Mouse (Mus musculus) forebrain, postnatal 0 days (tissue): ENCODE results near the gene Mrps18c. TPM values are rescaled to one million over a fixed set of nuclear protein-coding genes. Genes with fewer than 3 reads are reported as not detected.

Experiments used
- ATAC-seq: fragments of 200-750 bp; cut with Nextera tagmentation; 2 replicates; pipeline ENCODE4 v1.8.0; 2017; ENCODE audit warnings: mild to moderate bottlenecking, moderate library complexity
- DNase-seq: peaks from one replicate; pipeline ENCODE4 v3.0.0-alpha.2; 2015
- H3K27ac ChIP-seq: fragments of 300-500 bp; sonication (generic); 2 replicates; pipeline ENCODE4 v1.5.1; 2014; ENCODE audit warnings: low read depth, mild to moderate bottlenecking, antibody characterized with exemption, low read length, moderate library complexity, mixed read lengths
- H3K27me3 ChIP-seq: fragments of 300-500 bp; sonication (generic); 2 replicates; pipeline ENCODE4 v1.6.1; 2014; ENCODE audit warnings: mild to moderate bottlenecking, low read length, mixed read lengths; ENCODE audit not compliant: insufficient read depth
- H3K36me3 ChIP-seq: fragments of 300-500 bp; sonication (generic); 2 replicates; pipeline ENCODE4 v1.6.1; 2014; ENCODE audit warnings: mild to moderate bottlenecking, moderate library complexity; ENCODE audit not compliant: insufficient read depth
- H3K4me1 ChIP-seq: fragments of 300-500 bp; sonication (generic); 2 replicates; pipeline ENCODE4 v1.6.1; 2014; ENCODE audit warnings: antibody characterized with exemption; ENCODE audit not compliant: insufficient read depth
- H3K4me2 ChIP-seq: fragments of 300-500 bp; sonication (generic); 2 replicates; pipeline ENCODE4 v1.6.1; 2014; ENCODE audit warnings: low read depth, mild to moderate bottlenecking, moderate library complexity
- H3K4me3 ChIP-seq: fragments of 300-500 bp; sonication (generic); 2 replicates; pipeline ENCODE4 v1.5.1; 2014; ENCODE audit warnings: low read depth, low read length, mixed read lengths
- H3K9ac ChIP-seq: fragments of 300-500 bp; sonication (generic); 2 replicates; pipeline ENCODE4 v1.6.1; 2014; ENCODE audit warnings: mild to moderate bottlenecking
- H3K9me3 ChIP-seq: fragments of 300-500 bp; sonication (generic); 2 replicates; pipeline ENCODE4 v1.6.1; 2016; ENCODE audit warnings: low read length
- CTCF ChIP-seq: sonication (generic); IDR thresholded peaks from 2 replicates; pipeline ENCODE4 v1.5.1; 2016; ENCODE audit warnings: antibody characterized with exemption, control low read depth, low read depth
- WGBS: fragments of 180-500 bp; shearing (Covaris S2); extraction: QIAGEN DNeasy Blood & Tissue Kit; methylation state at CpG from one replicate; pipeline ENCODE4 v1.1.7; 2014; 5-methylcytosine and 5-hydroxymethylcytosine counted together
- polyA plus RNA-seq: library from polyadenylated mRNA; unstranded; fragments of >200 nt; fragmentation: Nextera tagmentation; extraction: Ambion mirVana; gene quantifications from 2 replicates; pipeline ENCODE4 v1.2.1, GENCODE M21; 2015
- total RNA-seq: library from RNA; depleted of rRNA; stranded (reverse); fragments of >200 nt; gene quantifications from 2 replicates; pipeline ENCODE4 v1.2.3, GENCODE M21; 2014

The Mrps18c gene
- total and polyA plus RNA-seq, 2 experiments from 2014 or later: 56.1 to 188 TPM

- Histone ChIP-seq H3K27me3 (no peaks in the 10 kb centered on the region), H3K4me2 (no peak overlapping the region), H3K9ac (no peak overlapping the region), H3K4me1 (no peaks in the 10 kb centered on the region), H3K36me3 (peaks cover 84% of the 10 kb centered on the region), H3K27ac (no peak overlapping the region), H3K4me3 (no peak overlapping the region), H3K9me3 (no peaks in the 10 kb centered on the region)
- DNase-seq (no peak), ATAC-seq (no peak)
- TF ChIP-seq CTCF: no peak
- WGBS: 92% methylated on average over 7 of the region's 7 CpGs
Observed at GRCm38 (mm10) chr5:100766026-100766425, 32.4 kb upstream of the Mrps18c start.

DNA sequence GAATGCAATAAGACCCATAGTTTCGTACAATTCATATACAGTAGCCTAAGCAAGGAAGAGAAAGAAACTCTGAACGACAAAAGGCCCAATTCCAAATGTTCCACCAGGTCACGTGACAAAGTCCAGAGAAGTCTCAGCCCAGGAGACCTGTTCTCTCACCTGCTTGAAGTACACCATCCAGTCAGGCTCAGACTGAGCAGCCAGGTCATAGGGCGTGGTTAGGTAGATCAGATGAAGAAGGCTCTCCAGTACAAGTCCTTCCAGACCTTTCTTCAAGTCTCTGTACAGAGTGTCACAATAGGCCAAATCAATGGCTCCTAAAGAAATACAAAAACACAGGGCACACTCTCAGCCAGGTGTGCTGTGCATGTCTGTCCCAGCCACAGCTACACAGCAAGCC is 26.9 kb upstream of the Mrps18c start:
- 93% methylated on average over 4 of the region's 4 CpGs for WGBS
- DNase-seq (no peak), ATAC-seq (no peak)
- H3K4me3 ChIP-seq: no peak overlapping the region
- H3K27ac ChIP-seq: no peak overlapping the region
- H3K4me1 ChIP-seq: no peaks in the 10 kb centered on the region
- no peak for TF ChIP-seq CTCF
- no peak overlapping the region for H3K9ac ChIP-seq
- H3K4me2 ChIP-seq: no peak overlapping the region
- H3K9me3 ChIP-seq: no peaks in the 10 kb centered on the region
- peaks cover 77% of the 10 kb centered on the region for H3K36me3 ChIP-seq
- H3K27me3 ChIP-seq: no peaks in the 10 kb centered on the region

- H3K27me3 ChIP-seq: no peaks in the 10 kb centered on the region
- peaks cover 64% of the 10 kb centered on the region for H3K36me3 ChIP-seq
- H3K4me3 ChIP-seq: no peak overlapping the region
- TF ChIP-seq CTCF: no peak
- no peak for ATAC-seq
- H3K9me3 ChIP-seq: no peaks in the 10 kb centered on the region
- H3K4me1 ChIP-seq: no peaks in the 10 kb centered on the region
- H3K27ac ChIP-seq: no peak overlapping the region
- WGBS: 94% methylated on average over 13 of the region's 13 CpGs
- H3K4me2 ChIP-seq: no peak overlapping the region
- DNase-seq: no peak
- no peak overlapping the region for H3K9ac ChIP-seq
Observed at GRCm38 (mm10) chr5:100775778-100776404, 22.5 kb upstream of the Mrps18c start.

GRCm38 (mm10) chr5:100776900-100777299 is 21.5 kb upstream of the Mrps18c start:
- no peak for ATAC-seq
- 96% methylated on average over 5 of the region's 5 CpGs for WGBS
- H3K36me3 ChIP-seq: peaks cover 64% of the 10 kb centered on the region

DNA sequence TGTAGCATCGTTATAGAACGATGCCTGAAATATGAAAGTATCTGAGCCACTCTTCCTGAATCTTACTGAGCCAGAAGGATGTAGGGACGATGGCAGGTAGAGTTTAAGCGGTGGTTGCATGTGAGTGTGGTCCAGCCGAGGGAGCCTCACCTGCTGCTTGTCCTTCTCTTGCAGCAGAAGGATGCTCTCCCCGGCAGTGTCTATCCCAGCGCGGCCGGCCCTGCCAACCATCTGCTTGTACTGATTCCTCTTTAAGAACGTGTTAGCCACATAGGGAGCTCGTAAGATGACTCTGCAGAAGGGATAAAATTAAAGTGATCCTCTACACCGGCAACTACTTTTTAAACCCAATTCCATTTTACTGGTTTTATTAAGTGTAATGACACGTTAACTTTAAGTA is 19.4 kb upstream of the Mrps18c start:
- no peaks in the 10 kb centered on the region for H3K9me3 ChIP-seq
- H3K27ac ChIP-seq: no peak overlapping the region
- 96% methylated on average over 13 of the region's 13 CpGs for WGBS
- DNase-seq (no peak), ATAC-seq (no peak)
- no peaks in the 10 kb centered on the region for H3K27me3 ChIP-seq
- no peak overlapping the region for H3K9ac ChIP-seq
- no peak overlapping the region for H3K4me3 ChIP-seq
- TF ChIP-seq CTCF: no peak
- peaks cover 68% of the 10 kb centered on the region for H3K36me3 ChIP-seq
- H3K4me2 ChIP-seq: no peak overlapping the region
- H3K4me1 ChIP-seq: no peaks in the 10 kb centered on the region

More at GRCm38 (mm10) chr5:100776900-100777299, 21.5 kb upstream of the Mrps18c start:
- Histone ChIP-seq H3K27ac (no peak overlapping the region), H3K4me1 (no peaks in the 10 kb centered on the region), H3K9me3 (no peaks in the 10 kb centered on the region), H3K4me3 (no peak overlapping the region), H3K4me2 (no peak overlapping the region), H3K27me3 (no peaks in the 10 kb centered on the region), H3K9ac (no peak overlapping the region)
- TF ChIP-seq CTCF: no peak
- DNase-seq: no peak

DNA sequence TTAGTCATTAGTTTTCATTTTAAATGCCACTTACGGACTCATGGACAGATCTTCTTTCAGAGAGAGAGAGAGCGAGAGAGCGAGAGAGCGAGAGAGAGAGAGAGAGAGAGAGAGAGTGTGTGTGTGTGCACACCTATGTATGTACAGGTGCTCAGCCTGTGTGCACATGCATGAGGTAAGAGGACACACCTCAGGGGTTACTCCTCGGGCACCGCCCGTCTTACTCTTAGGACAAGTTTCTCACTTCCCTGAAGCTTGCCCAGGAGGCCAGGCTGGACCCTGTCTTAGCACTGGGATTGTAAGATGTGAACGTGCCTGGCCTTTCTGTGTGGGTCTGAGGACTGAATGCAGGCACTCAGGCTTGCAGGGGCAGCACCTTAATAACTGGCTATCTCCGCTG is 10.9 kb upstream of the Mrps18c start:
- ATAC-seq: no peak
- Histone ChIP-seq H3K27ac (no peak overlapping the region), H3K4me3 (no peak overlapping the region), H3K9ac (no peak overlapping the region), H3K27me3 (no peaks in the 10 kb centered on the region), H3K9me3 (no peaks in the 10 kb centered on the region), H3K4me2 (no peak overlapping the region), H3K36me3 (peaks cover 81% of the 10 kb centered on the region), H3K4me1 (no peaks in the 10 kb centered on the region)
- WGBS: 95% methylated on average over 9 of the region's 9 CpGs
- no peak for DNase-seq
- no peak for TF ChIP-seq CTCF

GRCm38 (mm10) chr5:100792261-100792660 is 6.2 kb upstream of the Mrps18c start:
- Histone ChIP-seq H3K4me1 (no peaks in the 10 kb centered on the region), H3K27me3 (no peaks in the 10 kb centered on the region), H3K9ac (no peak overlapping the region), H3K36me3 (peaks cover 64% of the 10 kb centered on the region), H3K4me3 (no peak overlapping the region), H3K27ac (no peak overlapping the region), H3K9me3 (no peaks in the 10 kb centered on the region), H3K4me2 (no peak overlapping the region)
- TF ChIP-seq CTCF: no peak
- DNase-seq (no peak), ATAC-seq (no peak)
- 91% methylated on average over 7 of the region's 7 CpGs for WGBS
